Mouse (Mus musculus) liver, postnatal 0 days (tissue): ENCODE measurements at regions not wholly inside any gene's neighbourhood (a gene's known extent, or its start where the extent isn't known, plus 50 kb on each side); places are given as distances from the start of the nearest gene placed in this dataset.

Experiments used
- CTCF ChIP-seq: sonication (generic); IDR thresholded peaks from 2 replicates; pipeline ENCODE4 v1.5.1; 2016; ENCODE audit warnings: antibody characterized with exemption, low read depth
- EP300 ChIP-seq: IDR thresholded peaks from 2 replicates; pipeline ENCODE4 v1.6.1; 2016; ENCODE audit warnings: antibody characterized with exemption, low read depth, mild to moderate bottlenecking

DNA sequence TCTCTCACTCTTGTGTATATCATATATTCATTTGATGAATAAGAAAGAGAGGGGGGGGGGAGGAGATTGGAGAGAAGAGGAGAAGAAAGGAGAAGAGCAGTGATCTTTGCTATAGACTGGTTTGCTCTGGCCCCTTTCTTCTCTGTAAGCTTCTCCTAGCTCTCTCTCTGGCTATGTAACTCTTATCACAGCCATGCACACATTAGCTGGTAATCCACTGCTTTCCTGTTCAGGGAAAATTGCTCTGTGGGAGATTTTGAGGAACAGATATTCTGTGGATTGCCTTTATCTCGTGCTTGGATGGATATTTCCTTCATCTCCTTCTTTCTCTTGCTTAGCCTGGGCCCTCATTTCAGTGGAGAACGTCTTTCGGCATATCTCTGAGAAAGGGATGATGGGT is 131.4 kb upstream of the Fam3c start:
- TF ChIP-seq EP300 (no peak), CTCF (no peak)
